Mouse (Mus musculus): Measurements from ENCODE around the gene Cfap74.
"Not testable (repeated sequence)": the region's sequence is repeated elsewhere in the genome, so short reads cannot be mapped to it uniquely, and the experiment has no call there.

Gene Cfap74

DNA sequence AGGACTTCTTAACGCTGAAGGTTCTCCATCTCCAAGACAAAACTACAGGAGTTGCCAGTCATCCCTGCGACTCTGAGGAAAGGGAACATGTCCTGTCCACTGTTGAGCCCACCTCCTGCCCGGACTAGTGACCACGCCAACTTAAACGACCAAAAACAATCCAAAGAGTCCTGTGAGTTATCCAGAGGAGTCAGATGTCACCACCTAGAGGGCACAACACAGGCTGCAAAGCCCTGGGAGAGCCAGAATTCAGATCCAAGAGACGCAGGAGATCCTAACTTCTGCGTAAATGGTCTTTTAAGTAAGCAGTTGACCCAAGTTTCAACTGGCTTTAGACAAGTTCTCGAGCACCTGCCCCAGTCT is 314 bp upstream of the Cfap74 start:
- no peak for DNase-seq (ENCODE audit: low read depth)

DNA sequence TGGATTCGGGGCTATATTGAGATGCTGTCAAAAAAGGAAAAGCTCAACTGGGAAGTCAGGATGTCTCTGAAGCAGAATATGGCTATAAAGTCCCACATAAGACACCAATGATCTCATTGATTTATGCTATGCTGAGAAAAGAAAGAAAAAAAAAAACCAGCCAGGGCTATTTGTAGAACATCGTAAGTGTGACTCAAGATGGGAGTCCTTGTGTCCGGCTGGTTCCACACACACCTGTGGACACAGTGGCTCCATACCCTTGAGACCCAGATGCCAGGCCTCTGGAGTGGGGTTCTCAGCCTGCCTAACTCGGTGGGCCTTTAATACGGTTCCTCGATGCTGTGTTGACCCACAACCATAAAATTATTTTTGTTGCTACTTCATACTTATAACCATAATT is 3.1 kb downstream of the Cfap74 start:
- DNase-seq (ENCODE audit: low read depth), result no peak

DNA sequence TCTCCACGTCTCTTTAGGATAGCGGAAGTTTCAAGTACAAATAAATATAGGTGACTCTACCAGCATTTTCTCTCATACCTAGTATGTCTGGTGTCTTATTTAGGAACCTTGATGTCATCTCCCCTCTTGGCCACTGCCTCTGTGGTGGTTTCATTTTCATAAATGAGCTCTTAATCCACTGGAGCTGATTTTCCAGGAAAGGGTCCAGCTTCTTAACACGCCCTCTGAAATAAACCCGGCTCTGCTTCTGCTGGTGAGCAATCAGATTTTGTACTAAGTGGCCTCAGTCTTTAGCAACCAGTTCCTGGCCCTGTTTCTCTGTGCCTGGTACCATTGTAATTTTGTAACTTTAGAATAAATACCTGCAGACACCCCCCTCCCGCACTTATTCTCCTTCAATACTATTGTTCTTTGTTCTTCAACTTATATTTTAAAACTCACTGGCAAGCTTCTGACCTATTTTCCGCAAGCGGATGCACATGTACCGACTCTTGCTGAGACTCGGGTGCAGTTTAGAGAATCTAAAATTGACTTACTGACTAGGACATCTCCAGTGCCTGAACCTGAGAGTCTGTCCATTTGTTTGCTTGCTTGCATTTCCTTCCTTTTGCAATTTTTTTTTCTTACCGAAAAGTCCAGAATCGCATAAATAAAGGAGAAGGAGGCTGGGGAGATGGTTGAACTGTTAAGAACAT is 4.8 kb downstream of the Cfap74 start:
- no peak for DNase-seq (ENCODE audit: low read depth)

DNA sequence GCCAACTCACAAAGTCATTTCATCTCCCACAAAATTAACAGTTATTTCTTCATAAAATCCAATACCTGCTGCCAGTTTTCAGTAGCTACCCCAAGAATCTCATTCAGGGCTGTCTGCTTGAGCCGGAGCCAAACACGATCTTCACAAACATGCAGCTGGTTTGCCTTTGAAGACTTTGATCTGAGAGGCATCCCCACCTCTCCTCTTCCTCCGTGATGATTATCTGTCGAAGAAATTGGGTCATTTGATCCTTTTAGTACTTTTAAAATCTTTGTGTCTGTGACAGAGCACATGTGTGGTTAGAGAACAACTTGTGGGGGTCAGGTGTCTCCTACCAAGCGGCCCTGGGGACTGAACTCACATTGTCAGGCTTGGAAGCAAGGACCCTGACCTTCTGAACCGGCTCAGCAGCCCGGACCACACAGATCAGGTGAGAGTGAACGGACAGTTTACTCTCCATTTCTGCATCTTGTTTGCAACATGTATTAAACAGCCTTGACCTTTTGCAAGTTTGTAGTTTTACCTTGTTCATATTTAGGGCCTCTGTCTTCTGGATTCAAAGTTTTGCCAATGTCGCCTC is 5.8 kb downstream of the Cfap74 start:
- DNase-seq (ENCODE audit: low read depth), result no peak

DNA sequence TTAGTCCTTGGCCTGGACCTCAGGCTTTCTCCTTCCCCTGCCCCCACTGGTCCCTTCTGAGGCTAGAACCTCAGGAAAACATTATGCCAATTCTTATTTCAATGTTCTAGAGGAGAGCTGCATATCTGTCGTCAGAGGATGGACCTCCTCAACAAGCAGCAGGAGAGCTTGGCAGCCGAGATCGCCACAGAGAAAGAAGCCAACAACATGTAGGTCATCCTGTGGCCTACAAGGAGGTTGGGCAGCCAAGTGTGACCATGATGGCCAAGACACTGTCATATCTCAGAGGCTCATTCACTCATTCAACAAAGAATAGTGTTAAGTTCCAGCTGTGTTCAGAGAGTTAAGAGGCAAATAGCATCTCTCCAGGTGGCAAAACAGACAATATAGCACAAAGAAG is 11.1 kb downstream of the Cfap74 start:
- DNase-seq (ENCODE audit: low read depth), result no peak

DNA sequence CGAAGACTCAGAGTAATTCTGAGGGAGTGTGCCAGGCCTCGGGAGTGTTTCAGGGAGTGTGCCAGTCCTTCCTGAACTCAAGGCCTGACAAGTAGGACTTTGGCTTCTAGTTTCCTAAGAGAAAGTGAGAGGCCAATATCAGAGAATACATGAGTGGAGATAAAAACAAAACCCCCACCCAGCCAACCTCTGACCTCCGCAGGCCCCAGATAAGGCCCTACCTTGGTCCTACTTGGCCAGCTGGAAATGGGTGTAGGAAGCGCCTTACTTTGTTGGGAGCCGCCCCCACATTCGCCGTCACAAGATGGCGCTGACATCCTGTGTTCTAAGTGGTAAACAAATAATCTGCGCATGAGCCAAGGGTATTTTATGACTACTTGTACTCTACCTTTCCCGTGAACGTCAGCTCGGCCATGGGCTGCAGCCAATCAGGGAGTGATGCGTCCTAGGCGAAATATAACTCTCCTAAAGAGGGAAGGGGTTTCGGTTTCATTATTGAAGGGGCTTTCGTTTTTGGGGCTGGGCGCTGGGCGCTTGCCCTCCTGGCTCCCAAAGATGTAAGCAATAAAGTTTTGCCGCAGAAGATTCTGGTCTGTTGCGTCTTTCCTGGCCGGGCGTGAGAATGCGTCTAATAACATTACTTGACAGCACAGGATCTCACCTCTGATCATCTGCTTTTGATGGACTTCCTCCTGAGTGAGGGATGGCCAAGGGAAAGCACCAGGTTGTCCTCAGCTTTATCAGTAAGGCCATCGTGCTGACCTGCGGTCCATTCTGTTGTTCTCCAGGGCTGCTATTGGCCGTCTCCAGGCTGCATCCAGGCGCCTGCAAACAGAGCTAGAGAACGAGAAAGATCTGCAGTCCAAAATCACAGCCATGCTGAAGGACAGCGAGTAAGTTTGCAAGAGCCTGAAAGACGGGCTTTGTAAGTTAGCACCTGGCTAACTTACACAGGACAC is 12.7 kb downstream of the Cfap74 start:
- DNase-seq (ENCODE audit: low read depth), result not testable (repeated sequence)

DNA sequence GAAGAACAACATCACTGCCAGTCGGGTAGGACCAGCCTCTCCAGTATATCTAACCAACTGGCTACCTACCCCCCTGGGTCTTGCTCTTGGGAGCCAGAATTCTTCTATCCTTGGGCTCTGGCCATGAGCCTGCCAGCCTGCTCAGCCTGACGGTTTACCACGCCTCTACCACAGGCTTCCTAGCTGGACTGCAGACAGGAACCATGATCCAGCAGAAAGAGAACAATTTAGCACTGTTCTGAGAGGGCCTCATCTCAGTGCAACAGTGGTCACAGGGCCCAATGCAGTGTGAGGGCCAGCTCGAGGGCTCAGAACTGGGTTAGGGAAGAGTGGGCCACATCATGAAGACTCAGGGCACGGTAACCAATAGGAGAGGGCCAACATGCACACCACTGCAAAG is 15.0 kb downstream of the Cfap74 start:
- DNase-seq (ENCODE audit: low read depth), result no peak

DNA sequence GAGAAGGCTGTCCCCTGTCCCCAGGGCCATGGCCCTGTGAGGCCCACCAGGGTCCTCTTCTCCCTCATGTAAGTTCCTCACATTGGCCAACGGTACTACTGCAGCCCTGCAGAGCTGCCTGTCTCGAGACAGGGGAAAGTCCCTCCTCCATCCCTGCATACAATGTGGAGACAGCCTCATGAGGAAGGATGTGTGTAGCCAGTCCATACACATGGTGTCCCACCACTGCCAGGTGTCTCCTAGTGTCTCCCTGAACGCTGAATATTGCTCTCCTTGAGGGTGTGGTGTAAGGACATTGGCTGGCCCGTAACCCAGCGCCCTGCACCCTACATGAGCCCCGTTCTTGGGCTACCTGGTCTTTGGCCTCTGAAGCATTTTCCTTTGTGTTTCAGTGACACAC is 17.3 kb downstream of the Cfap74 start:
- no peak for DNase-seq (ENCODE audit: low read depth)

DNA sequence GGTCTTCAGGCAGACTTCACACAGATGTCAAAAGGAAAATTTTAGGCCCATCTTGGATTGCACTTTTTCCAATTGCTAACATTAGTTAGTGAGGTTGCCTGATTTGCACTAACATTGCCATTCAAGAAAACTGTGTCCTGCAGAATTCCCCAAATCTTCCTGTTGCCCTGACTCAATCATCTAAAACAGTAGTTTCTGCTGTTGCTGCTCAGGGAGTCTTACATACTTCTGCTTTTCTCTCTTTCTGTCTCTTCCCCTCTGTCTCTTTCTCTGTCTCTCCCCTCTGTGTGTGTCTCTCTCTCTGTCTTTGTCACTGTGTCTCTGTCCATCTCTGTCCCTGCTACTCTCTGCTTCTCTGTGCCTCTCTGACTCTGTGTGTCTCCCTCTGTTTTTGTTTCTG is 19.5 kb downstream of the Cfap74 start:
- no peak for DNase-seq (ENCODE audit: low read depth)

DNA sequence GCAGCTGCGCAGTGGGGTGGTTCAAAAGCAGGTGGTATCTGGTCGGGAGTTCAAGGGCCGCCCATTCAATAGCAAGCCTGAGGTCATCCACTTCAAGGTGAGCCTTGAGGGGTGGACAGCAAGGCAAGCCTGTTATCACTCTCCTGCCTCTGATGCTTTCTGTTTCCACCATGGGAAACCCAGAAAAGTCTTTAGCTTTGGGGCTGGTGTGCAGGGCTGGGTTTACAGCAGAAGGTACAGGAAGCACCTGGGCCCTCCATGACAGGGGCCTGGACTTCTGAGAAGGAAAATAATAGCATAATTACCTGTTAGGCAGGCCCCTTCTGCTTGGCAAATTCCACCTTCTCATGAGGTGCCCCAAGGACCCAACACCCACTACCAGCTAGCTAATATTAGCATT is 20.2 kb downstream of the Cfap74 start:
- no peak for DNase-seq (ENCODE audit: low read depth)

DNA sequence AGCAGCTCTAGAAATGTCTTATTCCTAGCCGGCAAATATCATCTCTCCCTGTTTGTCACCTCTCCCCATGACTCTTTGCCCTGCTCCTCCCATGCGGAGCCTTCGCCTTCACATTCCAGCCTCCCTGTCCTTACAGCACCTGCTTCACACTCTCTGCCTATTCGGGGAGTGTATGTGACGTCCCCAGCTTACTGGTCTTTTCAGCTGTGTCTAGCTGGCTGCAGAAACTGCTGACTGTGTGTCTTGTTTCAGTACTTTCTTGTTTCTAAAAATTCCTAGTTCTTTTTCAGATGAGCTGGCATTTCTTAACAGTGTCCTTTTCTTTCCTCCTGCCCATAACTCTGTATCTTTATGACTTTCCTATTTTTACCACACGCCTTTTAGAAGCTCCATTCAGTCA is 23.4 kb downstream of the Cfap74 start:
- no peak for DNase-seq (ENCODE audit: low read depth)

DNA sequence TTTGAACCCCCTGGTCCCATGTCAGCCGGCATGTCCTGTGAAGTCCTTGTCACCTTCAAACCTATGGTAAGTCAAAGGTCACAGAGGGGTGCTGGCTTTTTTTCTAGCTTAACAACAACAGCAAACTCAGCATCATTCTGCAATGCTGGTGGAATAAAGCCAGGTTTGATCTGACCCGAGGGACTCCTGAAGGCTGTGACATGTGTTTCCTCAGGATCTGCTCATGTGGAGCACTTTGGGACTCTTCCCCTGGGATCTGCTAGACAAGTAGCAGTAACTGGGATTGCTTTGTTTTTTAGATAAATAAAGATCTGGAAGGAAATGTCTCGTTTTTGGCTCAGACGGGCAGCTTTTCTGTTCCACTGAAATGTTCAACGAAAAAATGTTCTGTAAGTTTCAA is 25.0 kb downstream of the Cfap74 start:
- DNase-seq (ENCODE audit: low read depth), result no peak

DNA sequence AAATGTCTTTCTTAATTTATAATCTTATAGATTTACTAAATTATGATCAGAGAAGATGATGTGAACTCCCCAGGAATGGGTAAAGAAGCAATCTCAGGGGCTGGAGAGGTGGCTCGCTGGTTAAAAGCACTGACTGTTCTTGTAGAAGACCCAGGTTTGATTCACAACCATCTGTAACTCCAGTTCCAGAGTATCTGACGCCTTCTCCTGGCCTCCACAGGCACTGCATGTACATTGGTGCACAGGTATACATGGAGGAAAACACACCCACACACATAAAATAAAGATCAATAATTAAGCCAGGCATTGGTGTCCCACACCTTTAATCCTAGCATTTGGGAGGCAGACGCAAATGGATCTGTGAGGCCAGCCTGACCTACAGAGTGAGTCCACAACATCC is 33.8 kb downstream of the Cfap74 start:
- DNase-seq (ENCODE audit: low read depth), result no peak

DNA sequence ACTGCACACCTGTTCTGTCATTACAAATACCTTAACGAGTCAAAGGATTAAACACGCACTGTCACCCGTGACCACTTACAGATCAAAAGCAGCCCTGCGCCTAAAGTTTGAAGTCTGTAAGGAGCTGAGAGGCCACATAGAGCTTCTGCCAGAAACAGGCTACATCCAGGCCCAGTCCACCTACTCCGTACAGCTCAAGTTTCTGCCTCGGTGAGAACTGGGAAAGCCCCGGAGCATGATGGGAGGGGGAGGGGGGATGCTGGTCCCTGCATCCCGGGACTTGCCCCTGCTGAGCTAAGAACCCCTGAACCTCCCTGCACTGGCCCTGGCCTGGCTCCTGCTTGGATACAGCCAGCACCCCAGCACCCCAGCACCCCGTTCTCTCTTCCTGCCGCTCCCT is 42.6 kb downstream of the Cfap74 start:
- DNase-seq (ENCODE audit: low read depth), result no peak

DNA sequence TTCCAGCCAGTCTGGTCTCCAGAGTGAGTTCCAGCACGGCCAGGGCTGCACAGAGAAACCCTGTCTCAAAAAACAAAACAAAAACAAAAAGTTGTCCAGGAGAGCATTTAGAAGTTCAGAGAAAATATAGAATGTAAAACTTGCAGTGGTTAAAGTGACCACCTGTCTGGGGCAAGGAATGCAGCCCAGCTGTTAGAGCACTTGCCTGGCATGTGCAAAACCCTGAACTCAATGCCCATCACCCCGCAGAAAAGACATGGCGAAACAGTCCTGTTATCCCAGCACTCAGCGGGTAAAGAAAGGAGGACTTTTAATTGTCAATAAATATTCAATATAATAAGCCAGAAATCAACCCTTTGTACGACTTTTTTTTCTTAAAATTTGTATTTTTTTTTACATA is 49.6 kb downstream of the Cfap74 start:
- DNase-seq (ENCODE audit: low read depth), result no peak

DNA sequence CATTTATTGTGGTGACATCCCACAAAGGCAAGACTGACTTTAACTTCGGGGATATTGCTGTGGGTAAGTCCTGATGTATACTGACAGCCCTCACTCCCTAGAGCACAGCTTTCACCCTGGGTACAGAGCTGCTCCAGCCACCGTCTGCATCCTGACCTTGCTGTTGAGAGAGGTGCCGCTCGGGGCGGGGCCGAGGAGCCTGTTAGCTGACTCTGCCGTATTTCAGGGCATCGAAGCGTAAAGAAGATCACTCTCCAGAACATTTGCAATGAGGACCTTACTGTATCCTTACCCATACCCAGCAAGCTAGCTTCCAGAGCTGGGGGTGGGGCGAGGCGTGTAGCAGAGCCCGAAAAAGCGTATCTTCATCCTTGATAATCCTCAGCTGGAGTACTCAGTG is 54.1 kb downstream of the Cfap74 start:
- no peak for DNase-seq (ENCODE audit: low read depth)

DNA sequence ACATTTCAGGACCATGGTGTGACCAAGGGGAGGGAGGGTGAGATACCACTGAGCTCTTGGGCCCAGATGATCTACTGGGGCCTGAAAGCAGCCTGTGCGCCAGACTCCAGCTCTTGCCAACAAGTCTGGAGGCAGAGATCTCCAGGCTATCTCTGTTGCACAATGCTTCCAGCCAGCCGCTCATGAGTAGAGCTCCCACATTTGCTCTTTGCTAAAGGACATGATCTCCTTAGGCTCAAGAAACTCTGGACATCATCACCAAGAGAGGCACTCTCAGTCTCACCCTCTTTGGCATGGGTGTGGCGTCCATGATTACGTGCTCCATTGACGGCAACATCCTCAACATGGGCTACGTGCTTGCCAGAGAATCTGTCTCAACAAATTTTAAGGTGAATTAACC is 54.6 kb downstream of the Cfap74 start:
- no peak for DNase-seq (ENCODE audit: low read depth)

DNA sequence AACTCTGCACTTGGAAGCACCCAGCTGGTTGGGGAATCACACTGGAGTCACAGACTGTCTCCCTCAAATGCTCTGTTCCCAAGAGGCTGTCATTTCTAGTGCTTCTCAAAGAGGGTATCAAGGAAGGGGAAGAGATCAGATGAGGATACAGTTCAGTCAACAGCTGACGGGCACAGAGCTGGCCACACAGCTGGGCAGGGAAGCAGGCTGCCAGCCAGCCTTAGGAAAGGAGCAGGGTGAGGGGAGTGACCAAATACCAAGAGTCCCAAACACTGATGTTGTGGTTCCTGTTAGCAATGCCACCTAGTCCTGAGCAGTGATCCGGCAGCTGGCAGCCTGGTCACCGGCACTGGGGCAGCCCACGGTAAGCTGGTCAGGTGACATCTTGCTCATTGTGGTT is 55.1 kb downstream of the Cfap74 start:
- DNase-seq (ENCODE audit: low read depth), result no peak

DNA sequence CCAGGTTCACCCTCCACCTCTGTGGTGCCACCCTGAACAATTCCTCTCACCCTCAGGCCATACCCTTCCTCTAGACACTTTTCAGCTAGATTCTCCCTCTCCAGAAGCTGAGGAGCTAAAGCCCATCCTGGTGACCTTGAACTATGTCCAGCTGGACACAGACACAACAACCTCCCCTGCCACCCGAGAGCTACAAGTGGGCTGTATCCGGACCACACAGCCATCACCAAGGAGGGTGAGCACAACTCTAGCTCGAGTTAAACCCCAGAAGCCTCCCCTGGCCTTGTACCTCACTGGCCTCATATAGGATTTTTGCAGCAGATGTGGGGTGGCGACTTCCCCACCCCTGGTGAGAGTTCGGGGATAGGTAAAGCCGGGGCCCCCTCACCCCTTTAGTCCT is 56.6 kb downstream of the Cfap74 start:
- DNase-seq (ENCODE audit: low read depth), result no peak

DNA sequence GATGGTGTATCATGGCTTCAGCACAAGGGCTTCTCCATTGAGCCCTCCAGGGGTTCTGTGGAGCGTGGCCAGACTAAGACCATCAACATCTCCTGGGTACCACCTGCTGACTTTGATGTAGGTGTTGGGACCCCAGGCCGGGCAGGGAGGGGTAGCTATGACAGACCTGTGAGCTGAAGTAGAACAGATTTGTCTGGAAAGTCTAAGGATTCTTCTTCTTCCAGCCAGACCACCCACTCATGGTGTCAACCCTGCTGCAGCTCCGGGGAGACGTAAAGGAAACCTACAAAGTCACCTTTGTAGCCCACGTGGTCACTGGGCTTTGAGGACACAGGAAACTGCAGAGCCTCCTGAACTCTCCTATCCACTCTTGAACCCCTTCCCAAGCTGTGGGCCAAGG is 57.1 kb downstream of the Cfap74 start:
- no peak for DNase-seq (ENCODE audit: low read depth)

DNA sequence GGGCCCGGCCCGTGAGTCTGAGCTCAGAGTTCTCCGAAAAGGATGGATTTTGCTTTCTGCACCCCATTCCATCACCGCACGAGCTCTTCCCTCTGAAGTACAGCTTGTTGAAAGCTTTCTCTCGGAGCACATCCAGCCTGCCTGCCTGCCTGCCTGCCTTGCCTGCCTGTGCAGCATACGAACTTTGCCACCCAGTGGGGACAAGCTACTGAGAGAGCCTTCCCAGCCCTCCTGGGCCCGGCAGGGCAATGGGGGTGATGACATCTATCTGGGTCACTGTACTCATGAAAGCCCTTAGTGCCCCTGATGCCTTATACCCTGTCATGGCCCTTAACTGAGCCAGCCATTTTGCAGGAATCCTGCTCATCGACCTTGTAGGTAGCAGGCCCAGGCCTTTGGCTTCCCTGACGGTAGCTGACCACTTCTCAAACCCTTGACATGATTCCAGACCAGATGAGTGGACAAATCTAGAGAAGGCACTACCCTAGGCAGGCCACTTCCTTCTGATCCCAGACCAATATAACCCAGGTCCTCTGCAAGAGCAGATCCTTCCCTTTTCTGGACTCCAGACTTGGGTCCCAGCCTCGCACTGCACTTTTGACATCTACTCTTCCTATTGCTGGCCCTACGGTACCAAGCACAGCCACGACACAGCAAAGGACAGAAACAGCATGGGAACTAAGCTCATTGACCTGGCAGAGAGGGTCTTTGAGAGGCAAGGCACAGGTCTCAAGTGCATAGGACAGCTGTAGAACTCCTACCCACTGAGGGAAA is 58.4 kb downstream of the Cfap74 start:
- no peak for DNase-seq (ENCODE audit: low read depth)

DNA sequence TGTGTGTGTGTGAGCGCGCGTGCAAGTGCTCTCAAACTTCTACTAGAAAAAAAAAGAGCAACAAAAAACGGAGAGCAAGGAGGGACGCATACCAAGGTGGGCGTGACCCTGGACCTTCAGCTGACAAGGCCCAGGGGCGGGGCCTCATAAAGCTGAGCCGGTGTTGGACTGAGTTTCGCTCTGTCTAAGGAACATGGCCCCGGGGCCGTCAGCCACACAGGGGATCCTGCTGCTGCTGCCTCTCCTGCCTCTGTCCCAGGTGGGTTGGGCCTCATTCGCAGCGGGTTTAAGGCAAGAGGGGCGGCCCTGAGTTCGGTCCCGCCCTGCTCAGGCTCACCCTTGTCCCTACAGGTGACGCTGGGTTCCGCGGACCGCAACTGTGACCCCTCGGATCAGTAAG is 60.0 kb downstream of the Cfap74 start, which contains the start of gene Tmem52:
Gene Tmem52 (plus strand): TSS at position 163 of the 400 bp plus-strand sequence.
- no peak for DNase-seq (ENCODE audit: low read depth)
